Mouse (Mus musculus) liver, adult 2 months (tissue): Measurements from ENCODE around the gene Polr2l.

Experiments used
- CTCF ChIP-seq: fragments of 200-500 bp; IDR thresholded peaks from 2 replicates; pipeline ENCODE4 v1.5.1; 2011; ENCODE audit warnings: low read depth, low read length, control low read depth
- POLR2A ChIP-seq: fragments of 200-500 bp; IDR thresholded peaks from 2 replicates; pipeline ENCODE4 v1.6.1; 2011; ENCODE audit warnings: low read length, control low read depth; ENCODE audit not compliant: insufficient read depth; ENCODE audit errors: extremely low read depth

- TF ChIP-seq CTCF = no peak
- TF ChIP-seq POLR2A = no peak
Measured at GRCm38 (mm10) chr7:141434464-141434863, 40.5 kb downstream of the Polr2l start.
